Comparison of ENCODE assay signal across 10 mouse cellular contexts in the genomic region with DNA sequence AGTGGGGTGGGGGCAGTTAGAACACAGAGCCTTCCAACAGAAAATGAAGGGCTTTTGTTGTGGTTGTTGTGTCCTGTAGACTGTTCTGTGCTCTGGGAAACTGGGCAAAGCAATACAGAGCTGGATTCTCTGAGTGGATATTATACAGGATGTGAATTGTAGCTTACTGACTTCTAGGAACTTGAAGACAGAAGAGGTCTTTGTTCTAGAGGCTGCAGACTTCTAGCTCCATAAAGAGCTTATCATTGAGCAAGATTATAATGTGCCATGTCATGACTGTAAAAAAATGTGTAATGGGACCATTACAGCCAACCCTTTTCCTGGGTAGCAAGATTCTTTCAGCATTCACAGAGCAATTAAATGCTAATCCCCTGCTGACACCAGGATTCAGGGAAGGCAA. TPM values are rescaled to one million over a fixed set of nuclear protein-coding genes. Genes with fewer than 3 reads are reported as not detected.
DNase-seq lines count a peak whose midpoint lies in the region; ATAC-seq lines count a peak whose summit lies in the region.
"Had no signal": no experiment of that assay in that cellular context is flagged by ENCODE, and none has a peak within 500 bp of the region (broad histone marks: within the 10 kb centered on the region; RNA-seq: fewer than 3 reads in every experiment).

No protein-coding gene starts in this region.

- no peak overlapping the region for H3K4me3 ChIP-seq in heart, embryonic 12.5 days
- no peak overlapping the region for H3K4me3 ChIP-seq in neural tube, embryonic 13.5 days
- no peak overlapping the region for H3K4me3 ChIP-seq in stomach, embryonic 16.5 days (replicated peaks; ENCODE audit: low read length)

- H3K27ac ChIP-seq in heart, embryonic 12.5 days (ENCODE audit: poor library complexity, severe bottlenecking) = 0 out of 2 replicates have a peak overlapping the region, but pooled peaks have one; percentile 49
- 0 out of 2 replicates have a peak overlapping the region, but pooled peaks have one; percentile 33 for H3K27ac ChIP-seq in neural tube, embryonic 13.5 days (replicated peaks)
- H3K27ac ChIP-seq in stomach, embryonic 16.5 days (ENCODE audit: low read length) = peak overlapping the region; percentile 31

- no peaks in the 10 kb centered on the region for H3K27me3 ChIP-seq in heart, embryonic 12.5 days (replicated peaks)
- H3K27me3 ChIP-seq in neural tube, embryonic 13.5 days = no peaks in the 10 kb centered on the region
- no peaks in the 10 kb centered on the region for H3K27me3 ChIP-seq in stomach, embryonic 16.5 days (ENCODE audit: control insufficient read depth, insufficient read depth, low read length)

- peaks cover 16% of the 10 kb centered on the region; the same call in 1 of the 2 replicates for H3K36me3 ChIP-seq in heart, embryonic 12.5 days
- H3K36me3 ChIP-seq in neural tube, embryonic 13.5 days = 0 out of 2 replicates have a peak, but pooled peaks cover 9% of the 10 kb centered on the region
- no peaks in the 10 kb centered on the region for H3K36me3 ChIP-seq in stomach, embryonic 16.5 days (ENCODE audit: control insufficient read depth, insufficient read depth, low read length)

- no peak overlapping the region for H3K9ac ChIP-seq in heart, embryonic 12.5 days
- H3K9ac ChIP-seq in neural tube, embryonic 13.5 days = no peak overlapping the region
- no peak overlapping the region for H3K9ac ChIP-seq in stomach, embryonic 16.5 days (ENCODE audit: low read length)

- H3K4me2 ChIP-seq in heart, embryonic 12.5 days = no peak overlapping the region
- H3K4me2 ChIP-seq in neural tube, embryonic 13.5 days = no peak overlapping the region
- H3K4me2 ChIP-seq in stomach, embryonic 16.5 days (ENCODE audit: low read depth, low read length) = no peak overlapping the region

- intact Hi-C loops in heart, postnatal 36 days (cut with DNase I) = no loop called here

- DNase-seq in heart, postnatal 36 days = no peak
- DNase-seq in neural tube, embryonic 10.5 days (ENCODE audit: extremely low spot score, low spot score) = no peak
- DNase-seq in large intestine, adult 2 months (ENCODE audit: low read depth, low spot score) = peak; percentile 29
- no peak for DNase-seq in thymus, adult 18-20 months
- DNase-seq in spleen, postnatal 10 days (ENCODE audit: low spot score in 2 of 2) = no peak
- DNase-seq: adrenal gland, adult 2 months; embryo, embryonic 11 days had no signal

- no peaks in the 10 kb centered on the region for H3K9me3 ChIP-seq in heart, embryonic 12.5 days (replicated peaks)
- H3K9me3 ChIP-seq in neural tube, embryonic 13.5 days = no peaks in the 10 kb centered on the region
- H3K9me3 ChIP-seq in stomach, embryonic 16.5 days (replicated peaks; ENCODE audit: control insufficient read depth, low read length) = no peaks in the 10 kb centered on the region

- H3K4me1 ChIP-seq in heart, embryonic 12.5 days (replicated peaks) = peaks cover 56% of the 10 kb centered on the region
- peaks cover 60% of the 10 kb centered on the region for H3K4me1 ChIP-seq in neural tube, embryonic 13.5 days (replicated peaks)
- H3K4me1 ChIP-seq in stomach, embryonic 16.5 days (ENCODE audit: control insufficient read depth, insufficient read depth, low read length) = peaks cover 32% of the 10 kb centered on the region

- no peak for ATAC-seq in heart, embryonic 12.5 days (ENCODE audit: insufficient number of reproducible peaks, low FRiP score)
- ATAC-seq in neural tube, embryonic 13.5 days (ENCODE audit: low read depth) = peak; percentile 52; the same call in 1 of the 2 replicates
- ATAC-seq in stomach, embryonic 16.5 days (ENCODE audit: insufficient read depth, low FRiP score) = peak; percentile 61; the same call in 1 of the 2 replicates

RNA-seq across cellular contexts. Expression of a gene that starts 26.9 kb away (rescaled TPM):
- polyA plus RNA-seq in heart, embryonic 12.5 days (2016; fragmentation: Nextera tagmentation; extraction: Ambion mirVana) = 13.3 and 15.5 TPM in 2 replicates
- 10 to 100 TPM; 12.2 to 16.0 TPM for total RNA-seq in heart, postnatal 36 days (2021)
- polyA plus RNA-seq in neural tube, embryonic 13.5 days (2015; fragmentation: Nextera tagmentation; extraction: Ambion mirVana) = 11.5 and 13.3 TPM in 2 replicates
- polyA plus RNA-seq in large intestine, adult 2 months (2012; rRNA removed) = 2.3 and 3.1 TPM in 2 replicates
- 10.2 and 12.1 TPM in 2 replicates for polyA plus RNA-seq in stomach, embryonic 16.5 days (2015; fragmentation: Nextera tagmentation; extraction: Ambion mirVana)

RNA-seq across cellular contexts. Expression of a gene that starts 56.7 kb away (rescaled TPM):
- polyA plus RNA-seq in heart, embryonic 12.5 days (2016; fragmentation: Nextera tagmentation; extraction: Ambion mirVana) = 70.2 and 70.7 TPM in 2 replicates
- 10 to 100 TPM; 35.3 to 37.2 TPM for total RNA-seq in heart, postnatal 36 days (2021)
- polyA plus RNA-seq in neural tube, embryonic 13.5 days (2015; fragmentation: Nextera tagmentation; extraction: Ambion mirVana) = 97.2 and 105 TPM in 2 replicates
- 84.3 and 96.4 TPM in 2 replicates for polyA plus RNA-seq in large intestine, adult 2 months (2012; rRNA removed)
- polyA plus RNA-seq in stomach, embryonic 16.5 days (2015; fragmentation: Nextera tagmentation; extraction: Ambion mirVana) = 135 and 136 TPM in 2 replicates
